Mouse (Mus musculus) liver, adult (tissue): ENCODE results near the gene Ipo4.

Experiments used
- GATA4 ChIP-seq: IDR thresholded peaks from 2 replicates; pipeline ENCODE4 v1.6.1; 2014; ENCODE audit warnings: mild to moderate bottlenecking, low read length; ENCODE audit not compliant: insufficient replicate concordance

The Ipo4 gene

DNA sequence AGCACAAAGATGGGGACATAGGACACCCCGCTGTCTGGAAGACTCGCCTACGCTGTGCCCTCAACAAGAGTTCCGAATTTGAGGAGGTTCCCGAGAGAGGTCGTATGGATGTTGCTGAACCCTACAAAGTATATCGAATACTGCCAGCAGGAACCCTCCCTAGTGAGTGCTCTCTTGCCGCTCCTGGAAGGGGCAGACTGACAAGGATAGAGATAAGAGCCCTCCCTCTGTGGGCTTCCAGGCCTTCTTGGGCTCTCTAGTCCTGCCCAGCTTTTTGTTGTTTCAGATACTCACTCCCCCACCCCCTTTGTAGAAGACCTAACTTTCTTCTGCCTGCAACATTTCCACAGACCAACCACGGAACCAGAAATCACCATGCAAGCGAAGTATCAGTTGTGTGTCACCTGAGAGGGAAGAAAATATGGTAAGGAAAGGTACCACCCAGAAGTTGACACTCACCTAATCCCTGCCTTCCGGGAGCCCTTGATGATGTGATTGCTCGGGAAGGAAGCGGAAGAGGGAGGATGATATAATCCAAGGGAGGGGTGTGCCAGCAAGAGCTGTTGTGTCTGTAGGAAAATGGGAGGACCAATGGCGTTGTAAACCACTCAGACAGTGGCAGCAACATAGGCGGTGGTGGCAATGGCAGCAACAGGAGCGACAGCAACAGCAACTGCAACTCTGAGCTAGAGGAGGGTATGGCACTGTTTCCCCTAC is 29.9 kb downstream of the Ipo4 start:
- no peak for TF ChIP-seq GATA4

DNA sequence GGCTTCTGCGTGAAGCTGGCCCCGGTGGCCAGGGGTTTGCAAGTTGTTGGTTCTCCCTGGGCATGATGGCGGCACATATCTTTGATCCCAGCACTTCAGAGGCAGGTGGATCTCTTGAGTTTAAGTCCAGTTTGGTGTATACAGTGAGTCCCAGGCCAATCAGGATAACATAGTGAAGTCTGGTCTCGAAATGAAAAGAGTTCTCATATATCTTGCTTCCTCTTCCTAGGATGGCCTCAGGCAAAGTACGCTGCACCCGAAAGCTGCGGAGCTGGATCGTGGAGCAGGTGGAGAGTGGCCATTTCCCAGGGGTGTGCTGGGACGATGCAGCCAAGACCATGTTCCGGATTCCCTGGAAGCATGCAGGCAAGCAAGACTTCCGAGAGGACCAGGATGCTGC is 30.9 kb downstream of the Ipo4 start:
- no peak for TF ChIP-seq GATA4

DNA sequence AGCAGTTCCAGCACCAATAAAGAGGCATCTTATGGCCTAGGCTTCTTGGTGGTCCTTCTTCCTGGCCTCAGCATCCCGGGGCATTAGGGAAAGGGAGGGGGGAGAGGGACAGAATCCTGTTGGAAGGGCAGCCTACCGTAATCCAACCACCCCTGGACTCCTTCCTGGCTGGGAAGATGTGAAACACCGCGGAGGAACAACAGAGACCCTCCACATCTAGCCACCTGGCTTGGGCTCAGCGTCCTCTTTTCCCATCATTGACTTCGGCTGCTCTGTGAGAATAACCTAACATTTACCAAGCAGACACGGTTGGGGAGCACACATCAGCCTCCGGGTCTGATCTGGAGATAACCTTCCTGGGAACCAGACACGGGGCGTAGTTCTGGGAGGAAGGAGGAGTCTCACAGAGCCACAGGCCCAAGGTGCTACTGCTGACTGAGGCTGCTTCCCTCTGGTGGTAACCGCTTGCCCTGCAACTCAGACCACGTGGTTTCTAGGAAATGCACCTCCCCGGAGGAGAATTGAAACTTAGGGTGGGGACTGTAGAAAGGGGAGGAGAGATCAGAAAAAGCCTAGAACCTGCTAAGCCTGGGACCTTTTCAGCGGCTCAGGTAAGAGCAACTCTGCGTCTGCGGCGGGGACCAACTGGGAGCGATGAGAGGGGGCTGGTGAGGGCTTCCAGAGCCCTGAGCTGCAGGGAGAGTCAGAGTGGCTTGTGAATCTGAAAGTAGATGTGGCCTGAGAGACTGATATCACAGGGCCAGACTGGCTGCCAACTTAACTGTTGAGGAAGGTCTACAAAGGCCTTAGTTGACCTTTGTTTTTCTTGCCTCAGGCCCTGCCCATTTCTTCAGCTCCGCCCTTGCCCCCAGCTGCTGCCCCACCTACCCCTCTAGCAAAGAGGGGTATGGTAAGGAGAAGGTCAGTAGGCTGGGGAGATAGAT is 31.9 kb downstream of the Ipo4 start:
- peak; percentile 93 for TF ChIP-seq GATA4

DNA sequence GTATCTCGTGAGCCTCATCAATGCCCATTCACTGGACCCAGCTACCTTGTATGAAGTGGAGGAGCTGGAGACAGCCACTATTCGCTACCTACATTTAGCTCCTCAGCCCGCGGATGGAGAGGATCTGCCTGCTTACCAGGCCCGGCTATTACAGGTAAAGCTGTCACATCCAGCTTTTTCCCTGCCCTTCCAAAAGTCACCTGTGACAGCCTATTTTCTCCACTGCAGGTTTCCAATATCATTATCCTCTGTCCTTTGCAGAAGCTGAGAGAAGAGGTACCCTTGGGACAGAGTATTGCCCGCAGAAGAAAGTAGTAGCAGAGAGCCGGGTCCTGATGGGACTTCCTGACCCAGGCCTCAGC is 32.5 kb downstream of the Ipo4 start, which contains the start of gene Irf9:
Gene Irf9, plus strand, starts transcription at position 301 of the 362 bp plus-strand sequence.
- TF ChIP-seq GATA4: no peak

DNA sequence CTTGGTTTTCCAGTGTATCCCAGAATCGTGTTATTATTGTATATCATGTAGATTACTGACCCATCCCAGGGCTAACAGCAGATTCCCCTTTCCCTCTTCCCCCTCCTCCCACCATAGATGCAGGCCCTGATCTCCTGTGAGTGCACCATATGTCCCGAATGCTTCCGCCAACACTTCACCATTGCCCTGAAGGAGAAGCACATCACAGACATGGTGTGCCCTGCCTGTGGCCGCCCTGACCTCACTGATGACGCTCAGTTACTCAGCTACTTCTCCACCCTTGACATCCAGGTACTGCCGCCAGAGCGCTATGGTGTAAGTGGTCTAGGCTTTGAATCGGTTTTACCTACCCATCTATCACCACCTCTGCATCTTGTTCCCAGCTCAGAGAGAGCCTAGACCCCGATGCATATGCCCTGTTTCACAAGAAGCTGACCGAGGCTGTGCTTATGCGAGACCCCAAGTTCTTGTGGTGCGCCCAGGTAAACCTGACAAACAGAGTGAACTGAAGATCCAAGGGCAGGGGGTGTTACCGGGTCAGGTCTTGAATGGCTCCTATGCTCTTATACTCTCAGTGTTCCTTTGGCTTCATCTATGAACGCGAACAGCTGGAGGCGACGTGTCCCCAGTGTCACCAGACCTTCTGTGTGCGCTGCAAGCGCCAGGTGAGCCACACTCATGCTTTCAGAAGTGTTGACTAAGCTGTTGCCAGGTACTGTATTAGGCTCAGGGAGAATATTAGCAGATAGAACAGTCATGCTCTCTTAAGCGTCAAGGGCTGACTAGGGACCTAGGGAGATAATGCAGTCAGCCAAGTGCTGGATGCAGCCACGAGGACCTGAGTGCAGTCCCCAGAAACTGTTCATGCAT is 37.0 kb downstream of the Ipo4 start:
- no peak for TF ChIP-seq GATA4

DNA sequence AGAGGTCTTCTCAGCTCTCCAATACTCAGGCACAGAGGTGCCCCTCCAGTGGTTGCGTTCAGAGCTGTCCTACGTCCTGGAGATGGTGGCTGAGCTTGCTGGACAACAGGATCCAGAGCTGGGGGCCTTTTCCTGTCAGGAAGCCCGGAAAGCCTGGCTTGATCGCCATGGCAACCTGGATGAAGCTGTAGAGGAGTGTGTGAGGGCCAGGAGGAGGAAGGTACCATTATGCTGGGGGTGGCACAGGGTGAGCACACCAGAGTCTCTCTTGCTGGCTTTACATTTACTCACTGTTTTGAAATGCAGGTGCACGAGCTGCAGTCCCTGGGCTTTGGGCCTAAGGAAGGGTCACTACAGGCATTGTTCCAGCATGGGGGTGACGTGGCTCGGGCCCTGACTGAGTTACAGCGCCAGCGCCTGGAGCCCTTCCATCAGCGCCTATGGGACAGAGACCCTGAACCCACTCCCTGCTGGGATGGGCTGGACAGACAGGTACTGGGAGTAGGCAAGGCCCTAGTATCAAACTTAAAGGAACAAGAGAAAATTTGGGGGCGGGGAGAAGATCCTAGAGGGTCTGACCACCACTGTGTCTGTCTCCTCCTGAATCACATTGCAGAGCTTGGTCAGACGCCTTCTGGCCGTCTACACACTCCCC is 39.6 kb downstream of the Ipo4 start:
- TF ChIP-seq GATA4: no peak

DNA sequence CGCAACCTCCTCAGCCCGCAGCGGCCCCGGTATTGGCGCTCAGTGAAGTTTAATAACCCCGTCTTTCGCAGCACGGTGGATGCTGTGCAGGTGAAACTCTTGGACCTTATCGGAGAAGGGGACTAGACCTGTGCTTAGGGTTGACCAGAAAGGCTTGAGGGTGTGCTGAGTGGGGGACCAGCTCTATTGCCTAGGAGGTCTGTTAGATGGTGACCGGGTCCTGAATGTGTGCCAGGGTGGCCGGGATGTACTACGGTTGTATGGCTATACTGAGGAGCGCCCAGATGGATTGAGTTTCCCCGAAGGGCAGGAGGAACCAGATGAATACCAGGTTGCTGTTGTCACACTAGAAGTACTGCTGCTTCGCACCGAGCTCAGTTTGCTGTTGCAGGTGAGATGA is 43.5 kb downstream of the Ipo4 start:
- no peak for TF ChIP-seq GATA4

DNA sequence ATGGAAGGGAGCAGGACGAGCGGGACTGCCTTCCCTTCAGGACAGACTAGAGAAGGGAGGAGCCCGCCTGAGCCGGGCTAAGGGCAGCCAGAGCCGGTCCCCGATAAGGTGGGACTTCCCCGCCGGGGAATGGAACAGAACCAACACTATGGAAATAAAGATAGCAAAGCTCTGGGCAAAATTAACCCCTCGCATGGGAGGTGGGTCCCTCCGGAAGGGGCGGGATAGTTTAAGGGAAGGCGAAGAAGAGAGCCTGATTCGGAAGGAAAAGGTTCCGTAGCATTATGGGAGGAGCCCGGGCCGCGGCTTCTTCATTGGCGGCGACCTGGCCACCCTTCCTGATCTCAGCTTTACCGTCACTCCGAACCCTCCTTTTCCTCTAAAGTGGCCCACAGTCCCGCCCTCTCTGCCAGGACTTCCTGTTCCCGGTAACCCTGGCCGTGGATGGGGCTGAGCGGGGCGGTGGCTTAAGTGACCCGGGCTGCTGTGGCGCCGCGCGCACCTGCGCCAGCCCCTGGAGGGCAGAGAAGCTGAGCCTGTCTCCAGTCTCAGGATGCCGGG is 44.3 kb downstream of the Ipo4 start, which contains the start of gene Rnf31:
Gene Rnf31, plus strand, starts transcription at position 378 of the 561 bp plus-strand sequence.
- TF ChIP-seq GATA4: peak; percentile 14; the same call in 1 of the 2 replicates

DNA sequence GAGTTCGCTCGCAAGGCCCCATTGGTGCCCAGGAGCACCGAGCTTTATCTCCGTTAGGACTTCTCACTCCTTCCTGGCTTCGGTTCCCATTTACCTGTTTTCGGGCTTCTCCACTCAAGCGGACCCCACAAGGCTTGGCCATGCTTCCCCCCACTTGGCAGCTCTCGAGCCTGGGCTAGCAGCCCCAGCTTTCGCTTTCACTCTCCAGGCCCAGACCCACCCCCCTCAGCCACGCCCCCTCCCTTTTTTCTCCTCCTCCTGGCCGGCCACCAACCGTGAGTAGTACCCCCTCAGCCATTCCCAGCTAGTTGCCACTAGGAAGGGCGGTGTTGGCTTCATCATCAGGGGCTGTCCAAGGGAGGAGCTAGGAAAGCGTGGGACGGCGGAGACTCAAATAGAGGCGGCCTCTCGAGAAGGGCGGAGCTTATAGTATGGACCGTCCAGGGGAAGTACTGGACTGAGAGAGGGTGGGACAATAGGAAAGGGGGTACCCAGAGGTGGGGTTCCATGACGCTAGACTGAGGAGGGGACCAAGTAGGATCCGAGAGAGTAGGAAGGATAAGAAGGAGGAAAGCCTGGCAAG is 44.9 kb downstream of the Ipo4 start, which contains the start of gene Psme2:
Gene Psme2, minus strand, starts transcription at position 366 of the 583 bp plus-strand sequence.
- no peak for TF ChIP-seq GATA4

DNA sequence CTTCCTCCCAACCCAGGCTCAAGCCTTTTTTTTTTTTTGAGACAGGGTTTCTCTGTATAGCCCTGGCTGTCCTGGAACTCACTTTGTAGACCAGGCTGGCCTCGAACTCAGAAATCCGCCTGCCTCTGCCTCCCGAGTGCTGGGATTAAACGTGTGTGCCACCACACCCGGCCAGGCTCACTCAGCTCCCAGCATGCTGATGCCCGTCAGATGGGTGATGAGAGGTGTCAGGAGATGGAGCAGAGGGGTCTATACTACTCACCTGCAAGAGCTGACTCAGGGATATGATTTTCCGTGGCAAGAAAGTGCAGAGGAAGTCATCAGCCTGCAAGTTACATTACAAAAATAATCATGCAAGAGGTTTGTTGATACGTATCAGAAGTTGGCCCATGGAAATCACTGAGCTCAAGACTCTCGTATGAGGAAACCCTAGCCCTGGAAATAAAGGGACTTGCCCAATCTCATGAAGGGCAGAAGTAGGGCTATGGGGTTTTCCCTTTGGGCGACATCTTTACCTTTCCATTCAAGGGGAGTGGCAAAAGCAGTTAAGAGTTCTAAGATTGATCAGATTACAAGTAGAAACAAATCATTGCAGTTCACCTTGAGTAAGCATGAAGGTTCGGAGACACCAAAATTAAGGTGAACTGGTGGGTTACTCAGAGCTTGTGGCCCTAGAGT is 45.8 kb downstream of the Ipo4 start:
- TF ChIP-seq GATA4: no peak

DNA sequence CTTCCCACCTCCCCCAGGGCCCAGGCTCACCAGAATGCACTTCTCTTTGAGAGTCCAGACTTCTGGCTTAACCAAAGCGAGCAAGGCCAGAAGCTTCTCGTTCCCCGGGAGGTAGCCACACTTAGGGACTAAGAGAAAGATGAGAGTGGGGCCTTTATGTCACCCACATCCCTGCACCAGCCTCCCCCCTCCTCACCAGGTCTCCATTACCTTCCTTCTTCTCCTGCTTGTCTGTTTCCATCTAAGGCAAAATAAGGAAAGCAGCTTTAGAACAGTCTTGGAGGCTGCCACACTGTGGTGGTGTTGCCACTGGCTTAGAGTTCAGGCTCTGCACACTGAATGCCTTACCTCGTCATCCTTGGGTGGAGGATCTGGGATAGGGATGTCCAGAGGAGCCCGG is 46.5 kb downstream of the Ipo4 start:
- TF ChIP-seq GATA4: no peak

DNA sequence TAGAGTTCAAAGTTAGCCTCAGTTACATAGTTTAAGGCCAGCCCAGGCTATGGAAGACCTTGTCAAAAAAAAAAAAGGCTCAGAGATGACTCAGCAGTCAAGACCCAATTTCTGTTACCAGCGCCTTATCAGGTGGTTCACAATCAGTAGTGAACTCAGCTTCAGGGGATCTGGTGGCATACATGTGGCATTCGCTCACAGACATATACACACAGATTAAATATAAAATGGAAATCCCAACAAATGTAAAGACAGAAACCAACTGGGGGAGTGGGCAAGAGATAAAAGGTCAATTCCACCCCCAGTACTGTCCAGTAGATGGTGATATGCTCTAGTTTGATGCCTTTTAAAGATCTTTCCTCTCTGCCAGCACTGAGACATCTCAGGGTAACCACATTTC is 49.6 kb downstream of the Ipo4 start:
- no peak for TF ChIP-seq GATA4

DNA sequence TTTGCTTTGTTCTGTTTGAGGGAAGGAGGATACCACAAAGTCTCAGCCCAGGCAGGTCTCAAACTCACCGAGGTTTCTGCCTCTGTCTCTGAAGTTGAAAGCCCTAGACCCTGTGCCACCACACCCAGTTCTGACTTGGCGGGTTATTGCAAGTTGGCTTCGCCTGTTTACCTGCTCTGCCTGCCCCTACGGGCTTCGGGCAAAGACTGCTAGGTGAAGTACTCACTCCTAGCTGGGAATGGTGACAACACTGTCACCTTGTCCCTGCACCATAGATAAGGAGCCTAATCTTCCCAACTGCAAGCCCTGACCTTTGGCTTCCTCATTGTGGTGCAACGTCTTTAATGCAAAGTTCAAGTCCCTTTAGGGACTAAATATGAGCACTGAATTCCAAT is 50.2 kb downstream of the Ipo4 start:
- peak; percentile 77; the same call in 1 of the 2 replicates for TF ChIP-seq GATA4

DNA sequence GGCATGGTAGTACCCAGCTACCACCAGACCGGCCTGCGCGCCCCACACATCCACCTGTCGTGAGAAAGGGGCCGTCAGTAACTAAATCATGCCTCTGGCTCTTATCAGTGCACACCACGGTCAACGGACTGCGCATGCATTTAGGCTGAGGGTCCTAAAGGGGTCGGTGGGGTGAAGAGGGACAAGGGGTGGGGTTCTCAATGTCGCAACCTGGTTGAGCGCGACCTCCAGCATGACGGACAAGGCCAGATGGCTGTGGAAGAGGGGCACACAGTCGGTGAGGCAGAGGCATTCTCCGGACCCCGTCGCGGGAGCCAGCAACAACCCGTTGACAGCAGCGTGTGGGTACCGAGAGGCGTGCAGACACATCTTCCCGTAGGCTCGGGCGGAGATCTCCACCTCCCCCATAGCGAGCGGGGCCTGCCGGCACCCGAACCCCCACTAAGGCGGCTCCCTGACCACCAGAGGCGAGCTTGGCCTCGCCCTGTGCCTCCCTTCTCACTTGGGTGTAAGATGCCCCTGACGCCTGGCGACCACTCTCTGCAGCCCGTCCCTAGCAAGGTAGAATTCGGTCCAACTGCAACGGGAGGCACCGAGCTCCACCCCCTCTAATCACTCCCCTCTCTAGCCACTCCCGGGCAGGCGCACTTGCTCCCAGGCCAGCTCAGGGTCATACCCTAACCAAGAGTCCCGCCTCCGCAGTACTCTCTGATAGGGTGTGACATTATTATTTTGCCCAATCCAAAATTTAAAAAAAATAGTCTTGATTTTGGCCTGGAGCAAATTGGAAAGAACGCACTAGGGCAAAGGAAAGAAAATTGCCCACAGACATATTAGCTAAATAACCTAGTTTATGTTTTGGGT is 50.8 kb downstream of the Ipo4 start, which contains the start of gene Emc9:
Gene Emc9, minus strand, starts transcription at position 601 of the 864 bp plus-strand sequence.
- TF ChIP-seq GATA4: peak; percentile 24; the same call in 1 of the 2 replicates
